Mouse (Mus musculus) left cerebral cortex, adult 8-10 months (tissue): Measurements from ENCODE around the gene Park7. TPM values are rescaled to one million over a fixed set of nuclear protein-coding genes. Genes with fewer than 3 reads are reported as not detected.
"Not testable (repeated sequence)": the region's sequence is repeated elsewhere in the genome, so short reads cannot be mapped to it uniquely, and the experiment has no call there.

Experiments
- DNase-seq, 2 experiments: peaks; one replicate each; pipeline ENCODE4 v3.0.0; 2022; ENCODE audit warnings: low spot score in 2 of 2
- total RNA-seq, 4 experiments: library from RNA; stranded (reverse); gene quantifications; 2 replicates each; pipeline ENCODE4 v1.2.4; 2022

Park7 gene
- total RNA-seq, 4 experiments from 2014 or later: 202 to 227 (median 214) TPM

GRCm38 (mm10) chr4:150875393-150875792 is 38.8 kb downstream of the Park7 start:
- DNase-seq: no peak

DNA sequence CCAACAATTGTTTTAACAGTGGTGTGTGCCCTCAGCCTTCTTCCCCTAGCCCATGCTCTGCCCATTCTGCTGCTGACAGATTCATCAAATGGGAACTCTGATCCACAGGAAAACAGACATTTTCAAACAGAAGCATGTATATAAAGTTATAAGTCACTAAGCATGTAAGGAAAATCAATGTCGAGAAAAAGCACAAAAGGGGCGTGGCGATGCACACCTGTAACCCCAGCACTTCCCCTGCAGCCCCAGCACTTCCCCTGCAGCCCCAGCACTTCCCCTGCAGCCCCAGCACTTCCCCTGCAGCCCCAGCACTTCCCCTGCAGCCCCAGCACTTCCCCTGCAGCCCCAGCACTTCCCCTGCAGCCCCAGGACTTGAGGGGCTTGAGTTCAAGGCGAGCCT is 39.8 kb downstream of the Park7 start:
- DNase-seq: not testable (repeated sequence)

DNA sequence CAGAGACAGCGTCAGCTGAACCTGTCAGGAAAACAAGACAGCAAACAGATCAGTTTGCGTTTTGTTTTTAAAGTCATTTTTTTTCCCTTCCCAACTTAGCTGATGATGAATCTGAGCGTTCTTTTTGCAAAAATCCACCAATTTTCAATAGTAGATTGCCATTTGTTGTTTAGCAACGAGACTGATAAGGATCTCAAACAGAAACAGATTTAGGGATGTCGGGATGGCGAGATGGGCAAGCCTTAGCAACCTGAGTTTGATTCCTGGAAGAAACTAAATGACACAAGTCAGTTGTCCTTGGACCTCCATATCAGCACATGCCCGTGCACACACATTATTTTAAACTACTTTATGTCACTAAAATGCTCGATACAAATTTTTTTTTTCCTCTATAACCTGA is 41.6 kb downstream of the Park7 start:
- DNase-seq: no peak

DNA sequence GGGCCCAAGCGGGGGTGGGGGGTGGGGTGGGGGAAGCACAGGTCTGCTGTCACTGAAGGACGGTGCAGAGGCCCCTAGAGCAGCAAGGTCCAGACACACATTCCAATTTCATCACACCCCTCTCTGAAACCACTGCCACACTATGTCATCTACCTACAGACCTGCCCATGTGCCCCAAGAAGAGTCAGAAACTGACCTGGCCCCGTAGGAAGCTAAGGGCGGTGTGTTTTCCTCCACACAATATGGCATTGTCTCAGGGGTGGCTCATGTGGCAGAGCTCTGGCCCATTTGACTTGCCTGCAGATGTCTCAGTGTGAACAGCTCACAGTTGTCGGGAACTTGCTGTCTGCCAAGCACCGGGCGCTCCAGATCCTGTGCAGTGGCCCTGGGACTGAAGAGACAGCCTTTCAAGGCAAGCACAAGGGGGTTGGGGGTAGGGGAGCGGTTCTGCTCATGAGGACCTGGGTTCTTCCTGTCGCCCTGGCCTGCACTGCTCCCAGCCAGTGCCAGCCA is 42.0 kb downstream of the Park7 start:
- peak in 1 of 2 experiments; percentile 52 for DNase-seq

DNA sequence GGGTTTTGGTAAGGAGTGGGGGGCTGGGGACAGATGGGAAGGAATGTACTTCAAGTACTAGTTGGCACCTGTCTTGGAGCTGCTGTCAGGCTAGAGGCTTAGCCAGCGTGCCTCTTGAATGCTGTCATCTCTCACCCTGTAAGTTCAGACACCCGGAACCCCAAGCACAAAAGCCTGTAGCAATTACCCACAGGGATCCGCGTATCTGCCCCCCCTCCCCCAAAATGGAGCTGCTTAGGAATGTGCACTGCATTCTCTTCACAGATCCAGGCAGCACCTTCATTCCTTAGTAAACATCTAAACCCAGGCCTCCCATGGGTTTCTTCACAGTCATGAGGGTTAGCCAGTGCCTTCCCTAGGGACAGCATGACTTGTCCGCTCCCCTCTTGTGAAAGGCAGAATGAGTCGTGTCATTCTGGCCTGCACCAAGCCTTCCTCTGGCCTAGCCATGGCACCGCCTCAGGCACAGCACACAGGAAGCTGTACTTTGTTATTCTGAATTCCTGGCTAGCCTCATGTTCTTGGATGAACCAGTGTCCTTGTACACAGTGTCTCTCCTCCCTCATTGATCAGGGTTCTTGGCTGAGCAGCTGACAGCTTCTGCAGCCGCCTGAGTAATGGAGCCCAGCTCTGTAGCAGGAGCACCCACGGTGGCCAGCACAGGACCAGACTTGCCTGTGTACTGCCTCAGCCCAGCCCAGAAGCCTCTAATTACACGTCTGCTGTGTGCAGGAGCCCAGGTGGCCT is 42.7 kb downstream of the Park7 start:
- no peak for DNase-seq

DNA sequence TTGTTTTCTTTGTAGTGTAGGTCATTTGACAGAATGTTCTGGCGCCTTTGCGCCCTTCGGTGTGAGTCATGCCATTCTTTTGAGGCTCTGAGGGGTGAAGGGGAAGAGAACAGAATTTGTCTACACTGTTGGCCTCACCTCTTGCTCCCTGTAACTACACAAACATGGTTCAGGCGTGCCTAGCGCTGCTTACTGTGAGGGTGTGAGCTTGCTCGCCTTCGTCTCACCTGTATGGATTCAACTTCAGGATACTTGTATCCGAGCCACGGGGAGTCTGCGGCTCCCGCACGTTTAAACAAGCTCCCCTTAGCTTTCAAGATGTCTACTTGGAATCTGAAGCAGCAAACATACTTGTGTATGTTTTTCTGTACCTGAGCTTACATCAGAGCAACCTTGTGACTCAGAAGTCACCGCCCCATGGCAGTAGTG is 43.3 kb downstream of the Park7 start:
- no peak for DNase-seq

GRCm38 (mm10) chr4:150869276-150870197 is 44.7 kb downstream of the Park7 start:
- DNase-seq: no peak

DNA sequence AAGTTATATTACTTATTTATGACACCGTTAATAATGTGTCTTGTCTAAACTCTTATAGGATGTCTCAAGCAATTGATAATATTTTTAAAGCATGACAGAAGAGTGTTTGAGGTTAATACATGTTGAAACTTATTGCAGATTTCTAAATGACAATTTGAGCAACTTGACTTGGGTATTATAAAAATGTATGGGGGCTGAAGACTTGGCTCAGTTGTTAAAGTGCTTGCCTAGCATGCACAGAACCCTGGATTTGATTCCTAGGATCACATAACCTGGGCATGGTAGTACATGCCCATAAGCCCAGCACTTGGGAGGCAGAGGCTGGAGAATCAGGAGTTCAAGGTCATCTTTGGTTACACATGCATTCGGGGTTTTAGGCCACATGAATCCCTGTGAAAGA is 45.4 kb downstream of the Park7 start:
- no peak for DNase-seq

DNA sequence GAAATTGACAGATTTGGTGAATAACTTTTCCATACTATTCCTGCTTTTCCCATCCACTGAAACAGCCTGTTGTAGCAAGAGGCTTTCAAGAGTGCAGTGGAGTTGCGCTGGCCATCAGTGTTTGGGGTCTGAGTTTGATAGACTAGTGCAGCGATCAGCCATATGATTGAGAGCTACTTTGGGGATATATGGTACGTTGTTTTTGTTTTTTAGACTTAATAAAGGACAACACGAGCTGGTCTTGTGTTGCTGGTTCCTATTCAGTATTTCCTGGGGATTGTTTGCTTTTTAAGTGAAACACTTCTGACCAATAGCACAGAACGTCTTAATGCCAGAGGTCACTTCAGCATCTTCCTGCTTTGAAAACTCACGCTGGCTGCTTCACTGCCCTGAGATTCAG is 46.1 kb downstream of the Park7 start:
- no peak for DNase-seq

DNA sequence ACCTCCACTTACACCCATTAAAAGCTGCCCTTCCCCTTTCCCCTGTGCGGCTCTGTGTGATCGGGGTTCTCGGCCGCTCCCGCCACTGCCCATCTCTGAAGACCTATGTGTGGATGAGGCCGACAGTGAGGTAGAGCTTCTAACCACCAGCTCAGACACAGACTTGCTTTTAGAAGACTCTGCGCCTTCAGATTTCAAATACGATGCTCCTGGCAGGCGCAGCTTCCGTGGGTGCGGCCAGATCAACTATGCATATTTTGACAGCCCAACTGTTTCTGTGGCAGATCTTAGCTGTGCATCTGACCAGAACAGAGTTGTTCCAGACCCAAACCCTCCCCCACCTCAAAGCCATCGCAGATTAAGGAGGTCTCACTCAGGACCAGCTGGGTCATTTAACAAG is 47.7 kb downstream of the Park7 start:
- no peak for DNase-seq

DNA sequence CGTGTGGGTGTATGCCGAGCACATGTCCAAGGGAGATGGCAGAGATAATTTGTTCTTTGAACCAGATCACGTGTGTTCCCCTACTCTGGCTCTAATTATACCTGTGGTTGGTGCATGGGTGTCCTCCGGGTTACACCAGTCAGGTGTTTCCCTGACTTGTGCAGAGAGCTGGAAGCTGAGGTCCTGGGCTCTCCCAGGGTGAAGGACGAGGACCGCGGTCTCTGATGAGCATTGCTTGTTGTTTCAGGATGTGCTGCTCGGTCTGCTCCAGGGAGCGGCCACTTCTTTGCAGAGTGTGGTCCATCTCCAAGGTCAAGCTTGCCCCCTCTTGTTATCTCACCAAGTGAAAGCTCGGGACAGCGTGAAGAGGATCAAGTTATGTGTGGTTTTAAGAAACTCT is 48.2 kb downstream of the Park7 start:
- no peak for DNase-seq

DNA sequence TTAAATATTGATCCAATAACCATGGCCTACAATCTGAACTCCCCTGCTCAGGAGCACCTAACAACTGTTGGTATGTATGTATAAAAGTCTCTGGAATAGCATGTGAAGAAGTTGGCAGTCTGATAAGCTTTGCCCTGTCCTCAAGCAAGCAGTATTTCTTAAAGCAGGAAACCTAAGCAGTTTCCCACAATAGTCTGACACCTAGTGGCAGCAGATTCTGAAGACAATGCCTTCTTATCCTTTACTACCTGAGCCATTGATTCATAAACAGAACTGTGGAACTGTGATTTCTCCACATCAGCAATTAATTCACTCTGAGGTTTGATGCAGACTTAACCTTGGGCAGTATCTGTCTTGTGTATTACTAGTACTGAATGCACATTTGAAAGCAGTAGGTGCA is 48.9 kb downstream of the Park7 start:
- DNase-seq: no peak

DNA sequence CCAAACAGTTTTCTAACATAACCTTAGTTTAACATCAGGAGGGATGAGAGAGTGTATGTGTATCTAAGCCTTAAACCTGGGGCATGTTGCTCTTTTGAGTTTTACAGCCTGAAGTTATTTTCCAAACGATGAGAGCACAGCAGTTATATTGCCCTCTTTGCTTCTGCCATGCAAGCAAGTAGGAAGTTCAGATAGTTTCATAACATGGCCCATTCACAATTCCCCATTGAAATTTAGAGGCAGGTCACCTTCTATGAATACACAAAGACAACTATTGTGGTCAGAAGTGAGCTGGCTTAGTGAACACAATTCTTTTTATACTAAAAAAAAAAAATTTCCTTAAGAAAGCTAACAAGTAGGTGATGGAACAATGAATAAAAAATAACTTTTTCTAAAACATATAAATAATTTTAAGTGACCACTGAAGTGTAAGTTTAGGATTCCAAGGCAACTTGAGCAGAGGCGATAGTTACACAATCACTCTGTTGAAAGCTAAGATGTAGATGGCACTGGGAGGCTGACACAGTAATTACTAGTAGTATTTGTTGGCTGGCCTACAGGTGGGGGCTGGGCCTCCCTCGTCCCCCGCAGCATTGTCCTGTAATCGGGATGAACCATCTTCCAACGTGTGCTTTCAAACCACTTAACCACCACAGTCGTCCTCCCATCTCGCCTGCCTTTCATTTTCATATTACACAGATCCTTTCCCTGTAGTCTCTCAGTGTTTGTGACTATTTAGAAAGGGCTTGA is 51.4 kb downstream of the Park7 start:
- no peak for DNase-seq

- DNase-seq: no peak
These were observed 53.1 kb downstream of the Park7 start for GRCm38 (mm10) chr4:150861161-150861560.

GRCm38 (mm10) chr4:150860526-150860925 is 53.7 kb downstream of the Park7 start:
- DNase-seq: no peak

- peak in 1 of 2 experiments; percentile 23 for DNase-seq
These were observed 58.9 kb downstream of the Park7 start for GRCm38 (mm10) chr4:150855346-150855745.

GRCm38 (mm10) chr4:150854839-150855246 is 59.4 kb downstream of the Park7 start:
- DNase-seq: peak; percentile 88 to 89

GRCm38 (mm10) chr4:150853680-150854461 is 60.4 kb downstream of the Park7 start, which contains the start of gene Errfi1:
Gene Errfi1 (plus strand): TSS chr4:150853919.
- no peak for DNase-seq

GRCm38 (mm10) chr4:150852479-150852878 is 61.8 kb downstream of the Park7 start:
- no peak for DNase-seq

GRCm38 (mm10) chr4:150852045-150852444 is 62.2 kb downstream of the Park7 start:
- no peak for DNase-seq

GRCm38 (mm10) chr4:150850893-150851292 is 63.3 kb downstream of the Park7 start:
- DNase-seq: no peak
